Mouse (Mus musculus) stomach, postnatal 0 days (tissue): ENCODE results near the gene Plac1.

Experiments
- CTCF ChIP-seq: IDR thresholded peaks from 2 replicates; pipeline ENCODE4 v1.5.1; 2016; ENCODE audit warnings: antibody characterized with exemption, low read depth, mild to moderate bottlenecking, moderate library complexity
- EP300 ChIP-seq: optimal IDR thresholded peaks from 2 replicates; pipeline ENCODE3; 2016; ENCODE audit warnings: antibody characterized with exemption

GRCm38 (mm10) chrX:53176296-53176695 is 63.6 kb downstream of the Plac1 start:
- TF ChIP-seq CTCF (no peak), EP300 (no peak)
